Mouse (Mus musculus) myocyte (in vitro differentiated cells): ENCODE measurements around the gene Cacng3. TPM values are rescaled to one million over a fixed set of nuclear protein-coding genes. Genes with fewer than 3 reads are reported as not detected.

Experiments
- H3K27me3 ChIP-seq: one replicate; pipeline ENCODE4 v1.6.1; 2011; ENCODE audit not compliant: control insufficient read depth, insufficient read depth, insufficient read length
- H3K36me3 ChIP-seq: one replicate; pipeline ENCODE4 v1.6.1; 2011; ENCODE audit not compliant: control insufficient read depth, insufficient read depth
- H3K4me2 ChIP-seq: one replicate; pipeline ENCODE4 v1.6.1; 2011; ENCODE audit warnings: low read depth, control low read depth
- H3K4me3 ChIP-seq: one replicate; pipeline ENCODE4 v1.5.1; 2011; ENCODE audit warnings: mild to moderate bottlenecking, control low read depth, moderate library complexity
- H3K79me2 ChIP-seq: one replicate; pipeline ENCODE4 v1.6.1; 2011; ENCODE audit not compliant: control insufficient read depth, insufficient read depth
- H3ac ChIP-seq: one replicate; pipeline ENCODE4 v1.6.1; 2011; ENCODE audit not compliant: control insufficient read depth, insufficient read length
- CEBPB ChIP-seq: IDR thresholded peaks from 2 replicates; pipeline ENCODE4 v1.6.1; 2011; ENCODE audit warnings: mild to moderate bottlenecking, moderate library complexity; ENCODE audit not compliant: poor library complexity, insufficient read depth, severe bottlenecking
- E2F4 ChIP-seq: IDR thresholded peaks from one replicate; pipeline ENCODE4 v1.6.1; 2011; ENCODE audit warnings: mild to moderate bottlenecking, control low read depth, moderate library complexity; ENCODE audit not compliant: insufficient read depth
- MAX ChIP-seq: IDR thresholded peaks from one replicate; pipeline ENCODE4 v1.6.1; 2011; ENCODE audit warnings: low read depth, mild to moderate bottlenecking, control low read depth
- MYOD1 ChIP-seq, 3 experiments: IDR thresholded peaks; one replicate each; pipeline ENCODE4 v1.6.1; 2011; ENCODE audit warnings: control low read depth in 2 of 3, low read depth in 2 of 3, mild to moderate bottlenecking in 2 of 3, moderate library complexity in 1 of 3; ENCODE audit not compliant: insufficient read length in 2 of 3, control insufficient read depth in 1 of 3
- MYOG ChIP-seq, 3 experiments: IDR thresholded peaks; one replicate each; pipeline ENCODE4 v1.6.1; 2011; ENCODE audit warnings: control low read depth in 2 of 3, low read depth in 2 of 3, mild to moderate bottlenecking in 2 of 3; ENCODE audit not compliant: insufficient read length in 2 of 3, control insufficient read depth in 1 of 3, insufficient read depth in 1 of 3
- POLR2A ChIP-seq: IDR thresholded peaks from one replicate; pipeline ENCODE4 v1.6.1; 2011; ENCODE audit warnings: low read depth, mild to moderate bottlenecking, control low read depth, moderate library complexity; ENCODE audit not compliant: insufficient read length
- POLR2AphosphoS2 ChIP-seq: IDR thresholded peaks from one replicate; pipeline ENCODE4 v1.6.1; 2011; ENCODE audit warnings: low read depth, control low read depth; ENCODE audit not compliant: insufficient read length
- REST ChIP-seq: IDR thresholded peaks from one replicate; pipeline ENCODE4 v1.6.1; 2011; ENCODE audit warnings: mild to moderate bottlenecking, control low read depth, moderate library complexity; ENCODE audit not compliant: insufficient read depth, insufficient read length
- SRF ChIP-seq: IDR thresholded peaks from one replicate; pipeline ENCODE4 v1.6.1; 2011; ENCODE audit warnings: low read depth; ENCODE audit not compliant: control insufficient read depth, insufficient read length
- TCF12 ChIP-seq: IDR thresholded peaks from one replicate; pipeline ENCODE4 v1.6.1; 2011; ENCODE audit warnings: mild to moderate bottlenecking, control low read depth; ENCODE audit not compliant: poor library complexity, insufficient read depth, severe bottlenecking
- TCF3 ChIP-seq: IDR thresholded peaks from one replicate; pipeline ENCODE4 v1.6.1; 2011; ENCODE audit warnings: low read depth, control low read depth; ENCODE audit not compliant: insufficient read length
- USF1 ChIP-seq: IDR thresholded peaks from one replicate; pipeline ENCODE4 v1.6.1; 2011; ENCODE audit warnings: low read depth, mild to moderate bottlenecking, control low read depth, moderate library complexity
- polyA plus RNA-seq: library from polyadenylated mRNA; unstranded; fragments of >200 nt; fragmentation: generic; extraction: Trizol; gene quantifications from one replicate; pipeline ENCODE4 v1.2.1, GENCODE M21; 2012; ENCODE audit warnings: missing spikeins

Cacng3 gene
- polyA plus RNA-seq, 1 experiment = not detected

DNA sequence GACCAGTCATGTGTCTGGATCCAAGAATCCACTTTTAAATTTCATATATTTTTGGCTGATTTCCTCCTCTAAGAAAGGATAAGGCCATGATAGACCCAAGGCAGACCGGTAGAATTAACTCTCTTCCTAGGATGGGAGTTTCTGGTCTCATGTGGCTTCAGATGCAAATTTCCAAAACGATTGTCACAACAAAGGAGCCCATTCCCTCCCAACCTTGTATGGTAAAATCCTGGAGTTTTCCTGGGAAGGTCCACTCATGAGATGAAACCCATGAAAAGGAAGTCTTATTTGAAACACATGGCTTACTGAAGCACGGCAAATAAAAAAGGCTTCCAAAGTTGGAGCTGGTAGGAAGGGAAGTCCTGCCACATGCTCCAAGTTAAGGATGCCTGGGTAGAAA is 39.1 kb upstream of the Cacng3 start:
- Histone ChIP-seq H3K27me3 (no peaks in the 10 kb centered on the region), H3K36me3 (no peaks in the 10 kb centered on the region), H3K79me2 (no peaks in the 10 kb centered on the region), H3ac (no peak overlapping the region), H3K4me3 (no peak overlapping the region), H3K4me2 (no peak overlapping the region)
- TF ChIP-seq USF1 (no peak), MYOD1 (IDR thresholded peaks at IDR 0.05; ENCODE audit: control insufficient read depth in 1 of 3, insufficient read length in 2 of 3, low read depth in 2 of 3) (no peak), POLR2A (no peak), MAX (no peak), TCF3 (no peak), POLR2AphosphoS2 (no peak), SRF (no peak), REST (no peak)

- H3K36me3 ChIP-seq = no peaks in the 10 kb centered on the region
- TF ChIP-seq POLR2A = no peak
- TF ChIP-seq TCF3 = no peak
- TF ChIP-seq SRF = no peak
- no peak for TF ChIP-seq MYOG (IDR thresholded peaks at IDR 0.05; ENCODE audit: control insufficient read depth in 1 of 3, insufficient read depth in 1 of 3, insufficient read length in 2 of 3, low read depth in 2 of 3)
- no peak for TF ChIP-seq E2F4
- TF ChIP-seq MAX = no peak
- no peak for TF ChIP-seq POLR2AphosphoS2
- no peak for TF ChIP-seq USF1
- no peak for TF ChIP-seq TCF12
- TF ChIP-seq MYOD1 (IDR thresholded peaks at IDR 0.05; ENCODE audit: control insufficient read depth in 1 of 3, insufficient read length in 2 of 3, low read depth in 2 of 3) = no peak
- no peak for TF ChIP-seq CEBPB
- TF ChIP-seq REST = no peak
- H3K27me3 ChIP-seq = no peaks in the 10 kb centered on the region
- no peaks in the 10 kb centered on the region for H3K79me2 ChIP-seq
- H3ac ChIP-seq = no peak overlapping the region
- H3K4me2 ChIP-seq = no peak overlapping the region
- no peak overlapping the region for H3K4me3 ChIP-seq
Measured at GRCm38 (mm10) chr7:122632946-122633345, 37.3 kb upstream of the Cacng3 start.

DNA sequence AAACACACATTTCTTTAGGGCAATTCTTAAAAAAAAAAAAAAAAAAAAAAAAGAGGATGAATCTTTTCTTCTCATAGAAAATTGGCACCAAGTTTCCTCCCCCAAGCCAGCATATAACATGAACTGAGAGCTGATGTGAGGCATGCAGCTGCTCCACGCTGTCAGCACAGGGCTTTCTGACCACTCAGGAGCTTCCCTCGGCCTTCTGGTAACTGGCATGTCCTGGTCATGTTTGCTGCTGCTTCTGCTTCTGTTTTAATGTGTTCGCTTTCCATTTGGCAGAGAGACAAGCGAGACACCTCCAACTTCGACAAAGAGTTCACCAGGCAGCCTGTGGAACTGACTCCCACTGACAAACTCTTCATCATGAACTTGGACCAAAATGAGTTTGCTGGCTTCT is 36.8 kb upstream of the Cacng3 start:
- no peaks in the 10 kb centered on the region for H3K36me3 ChIP-seq
- H3K4me3 ChIP-seq = no peak overlapping the region
- TF ChIP-seq MYOG (IDR thresholded peaks at IDR 0.05; ENCODE audit: control insufficient read depth in 1 of 3, insufficient read depth in 1 of 3, insufficient read length in 2 of 3, low read depth in 2 of 3) (no peak), CEBPB (no peak), SRF (no peak), POLR2AphosphoS2 (no peak)
- no peaks in the 10 kb centered on the region for H3K27me3 ChIP-seq
- H3ac ChIP-seq = no peak overlapping the region
- no peak overlapping the region for H3K4me2 ChIP-seq
- H3K79me2 ChIP-seq = no peaks in the 10 kb centered on the region

GRCm38 (mm10) chr7:122643676-122644075 is 26.6 kb upstream of the Cacng3 start:
- Histone ChIP-seq H3ac (no peak overlapping the region), H3K36me3 (no peaks in the 10 kb centered on the region), H3K4me3 (no peak overlapping the region), H3K79me2 (no peaks in the 10 kb centered on the region), H3K27me3 (no peaks in the 10 kb centered on the region), H3K4me2 (no peak overlapping the region)
- TF ChIP-seq MAX (no peak), POLR2A (no peak), E2F4 (no peak), USF1 (no peak), TCF3 (no peak), MYOD1 (IDR thresholded peaks at IDR 0.05; ENCODE audit: control insufficient read depth in 1 of 3, insufficient read length in 2 of 3, low read depth in 2 of 3) (no peak), TCF12 (no peak)

- no peaks in the 10 kb centered on the region for H3K36me3 ChIP-seq
- H3K27me3 ChIP-seq = no peaks in the 10 kb centered on the region
- H3K79me2 ChIP-seq = no peaks in the 10 kb centered on the region
- H3K4me3 ChIP-seq = no peak overlapping the region
- TF ChIP-seq TCF3 (no peak), POLR2A (no peak), MYOG (IDR thresholded peaks at IDR 0.05; ENCODE audit: control insufficient read depth in 1 of 3, insufficient read depth in 1 of 3, insufficient read length in 2 of 3, low read depth in 2 of 3) (no peak), REST (no peak), CEBPB (no peak), MAX (no peak), SRF (no peak), USF1 (no peak), E2F4 (no peak), MYOD1 (IDR thresholded peaks at IDR 0.05; ENCODE audit: control insufficient read depth in 1 of 3, insufficient read length in 2 of 3, low read depth in 2 of 3) (no peak), TCF12 (no peak), POLR2AphosphoS2 (no peak)
- H3ac ChIP-seq = no peak overlapping the region
- H3K4me2 ChIP-seq = no peak overlapping the region
Measured at GRCm38 (mm10) chr7:122649306-122649705, 21.0 kb upstream of the Cacng3 start.
